Mouse (Mus musculus): Measurements from ENCODE around the gene Dpm2. TPM values are rescaled to one million over a fixed set of nuclear protein-coding genes. Genes with fewer than 3 reads are reported as not detected.

Gene Dpm2
- 10 to 100 TPM; 77.6 to 84.0 TPM for total RNA-seq (2021)
- long read RNA-seq, experiment 1, transcript Dpm2-201 (4 exons, 869 nt): major isoform, 28 of 63 reads
- long read RNA-seq, experiment 1, partial matches to known transcripts: 15 of 63 reads
- long read RNA-seq, experiment 1, other reads (novel, unspliced or antisense): 14 of 63 reads
- long read RNA-seq, experiment 2, transcript Dpm2-202 (3 exons, 655 nt): minor isoform, 8 of 66 reads
- long read RNA-seq, experiment 2, transcript Dpm2-201 (4 exons, 869 nt): major isoform, 33 of 66 reads
- long read RNA-seq, experiment 2, partial matches to known transcripts: 6 of 66 reads
- long read RNA-seq, experiment 2, other reads (novel, unspliced or antisense): 18 of 66 reads

- TF ChIP-seq CTCF (conservative IDR thresholded peaks at IDR 0.05): peak; percentile 55
- H3K4me3 ChIP-seq: peak within 1 kb of the TSS; percentile 92
- peak within 1 kb of the TSS; percentile 77 for H3K27ac ChIP-seq
- peak; percentile 91 to 94 for DNase-seq (ENCODE audit: low spot score in 2 of 2)
Measured at GRCm38 (mm10) chr2:32570698-32571494, at the start of gene Dpm2. Gene Dpm2, plus strand, starts transcription at chr2:32570858.

- no peak for DNase-seq (ENCODE audit: low spot score in 2 of 2)
- TF ChIP-seq CTCF (conservative IDR thresholded peaks at IDR 0.05): no peak
- no peak overlapping the region for H3K27ac ChIP-seq
- H3K4me3 ChIP-seq: no peak overlapping the region
Measured at GRCm38 (mm10) chr2:32524536-32525031, 46.1 kb upstream of the Dpm2 start.

GRCm38 (mm10) chr2:32525816-32526215 lies 44.8 kb upstream of the Dpm2 start:
- DNase-seq (ENCODE audit: low spot score in 2 of 2): no peak
- H3K4me3 ChIP-seq: no peak overlapping the region
- no peak for TF ChIP-seq CTCF (conservative IDR thresholded peaks at IDR 0.05)
- H3K27ac ChIP-seq: no peak overlapping the region

- DNase-seq (ENCODE audit: low spot score in 2 of 2): no peak
- no peak overlapping the region for H3K27ac ChIP-seq
- no peak overlapping the region for H3K4me3 ChIP-seq
- no peak for TF ChIP-seq CTCF (conservative IDR thresholded peaks at IDR 0.05)
Measured at GRCm38 (mm10) chr2:32527468-32527966, 43.1 kb upstream of the Dpm2 start.

- DNase-seq (ENCODE audit: low spot score in 2 of 2): no peak
- no peak overlapping the region for H3K27ac ChIP-seq
- no peak for TF ChIP-seq CTCF (conservative IDR thresholded peaks at IDR 0.05)
- H3K4me3 ChIP-seq: no peak overlapping the region
Measured at GRCm38 (mm10) chr2:32528326-32528725, 42.3 kb upstream of the Dpm2 start.

- no peak for TF ChIP-seq CTCF (conservative IDR thresholded peaks at IDR 0.05)
- H3K27ac ChIP-seq: no peak overlapping the region
- DNase-seq (ENCODE audit: low spot score in 2 of 2): no peak
- no peak overlapping the region for H3K4me3 ChIP-seq
Measured at GRCm38 (mm10) chr2:32530479-32530878, 40.2 kb upstream of the Dpm2 start.

DNA sequence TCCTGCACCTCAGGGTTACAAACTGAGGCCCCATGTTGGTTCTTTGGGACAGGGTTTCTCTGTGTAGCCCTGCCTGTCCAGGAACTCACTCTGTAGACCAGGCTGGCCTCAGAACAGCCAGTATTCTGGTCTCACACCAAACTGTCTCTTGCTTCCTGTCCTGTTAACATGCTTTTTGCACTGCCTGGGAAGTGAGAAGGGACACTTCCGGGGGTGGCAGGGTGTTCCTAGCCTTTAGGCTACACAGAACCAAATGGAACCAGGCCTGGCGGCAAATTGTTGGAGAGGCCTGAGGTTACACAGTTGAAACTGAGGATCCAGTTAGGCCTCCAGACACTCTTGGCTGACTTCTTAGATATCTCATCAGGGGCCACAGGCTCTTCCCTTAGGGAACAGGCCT lies 37.5 kb upstream of the Dpm2 start:
- no peak overlapping the region for H3K4me3 ChIP-seq
- DNase-seq (ENCODE audit: low spot score in 2 of 2): no peak
- TF ChIP-seq CTCF (conservative IDR thresholded peaks at IDR 0.05): no peak
- no peak overlapping the region for H3K27ac ChIP-seq

- Histone ChIP-seq H3K4me3 (peak overlapping the region; percentile 98), H3K27ac (peak overlapping the region; percentile 91)
- DNase-seq (ENCODE audit: low spot score in 2 of 2): no peak
- no peak for TF ChIP-seq CTCF (conservative IDR thresholded peaks at IDR 0.05)
Measured at GRCm38 (mm10) chr2:32534061-32534732, 36.5 kb upstream of the Dpm2 start.

DNA sequence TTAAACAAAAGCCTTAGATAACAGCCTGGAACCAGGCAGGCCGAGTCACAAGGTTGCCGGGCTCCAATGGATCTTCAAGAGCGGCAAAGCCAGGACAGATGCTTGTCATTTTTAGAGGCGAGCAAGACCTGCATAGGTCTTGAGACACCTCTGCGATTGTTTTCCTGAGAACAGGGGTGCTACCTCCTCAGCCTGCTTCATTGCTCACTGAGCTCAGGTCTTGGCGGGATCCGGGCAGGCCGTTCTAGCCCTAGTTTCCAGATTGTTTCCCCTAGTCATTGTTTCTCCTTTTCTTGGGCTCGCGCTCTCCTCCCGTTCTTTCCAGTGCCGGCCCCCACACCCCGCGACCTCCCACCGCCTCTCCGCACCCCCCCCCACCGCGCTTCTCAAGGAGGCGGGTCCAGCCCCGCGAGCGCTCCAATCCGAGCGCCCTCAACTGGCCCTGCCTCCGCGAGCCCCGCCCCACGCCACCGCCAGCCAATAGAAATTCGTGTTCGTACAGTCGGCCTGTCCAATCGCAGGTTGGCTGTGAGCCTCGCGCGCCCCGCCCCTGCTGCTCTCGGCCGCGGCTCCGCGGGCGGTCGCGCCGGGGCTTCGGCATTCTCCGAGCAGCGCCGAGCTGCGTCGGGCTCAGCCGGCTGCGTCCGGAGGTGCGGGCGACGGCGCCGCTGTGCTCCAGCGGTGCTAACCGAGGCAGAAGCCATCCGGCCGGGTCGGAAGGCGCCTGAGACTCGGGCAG lies 35.8 kb upstream of the Dpm2 start, which contains the start of gene Fam102a:
Fam102a (plus strand) TSS at position 600 of the 739 bp plus-strand sequence.
- DNase-seq (ENCODE audit: low spot score in 2 of 2): peak; percentile 99

GRCm38 (mm10) chr2:32535501-32535991 lies 35.1 kb upstream of the Dpm2 start:
- no peak for TF ChIP-seq CTCF (conservative IDR thresholded peaks at IDR 0.05)
- peak overlapping the region; percentile 93 for H3K27ac ChIP-seq
- DNase-seq (ENCODE audit: low spot score in 2 of 2): no peak
- H3K4me3 ChIP-seq: peak overlapping the region; percentile 98

More for the DNA sequence above, 35.8 kb upstream of the Dpm2 start, which contains the start of gene Fam102a:
- H3K4me3 ChIP-seq: peak within 1 kb of the TSS; percentile 98
- no peak for TF ChIP-seq CTCF (conservative IDR thresholded peaks at IDR 0.05)
- H3K27ac ChIP-seq: peak within 1 kb of the TSS; percentile 93

DNA sequence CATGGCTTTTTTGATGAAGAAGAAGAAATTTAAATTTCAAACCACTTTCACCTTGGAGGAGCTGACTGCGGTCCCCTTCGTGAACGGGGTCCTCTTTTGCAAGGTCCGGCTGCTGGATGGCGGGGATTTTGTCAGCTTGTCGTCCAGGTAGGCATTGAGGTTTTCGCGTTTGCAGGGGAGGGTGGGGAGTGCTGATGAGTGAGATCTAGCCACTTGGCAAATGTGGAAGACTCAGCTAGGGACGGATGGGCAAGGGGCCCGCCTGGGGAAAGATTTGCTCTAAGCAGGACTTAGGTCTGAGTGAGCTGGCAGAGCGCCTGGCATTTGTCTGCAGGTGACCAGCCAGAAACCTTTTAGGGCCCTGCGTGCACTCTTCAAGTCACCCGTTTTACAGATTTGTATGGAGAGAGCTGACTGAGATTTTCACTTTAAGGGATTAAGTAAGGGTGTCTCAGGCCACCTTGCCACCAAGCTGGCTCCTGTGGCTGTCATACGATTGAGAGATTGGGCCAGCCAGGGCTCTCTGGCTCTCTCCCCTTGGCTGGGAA lies 34.5 kb upstream of the Dpm2 start:
- no peak for TF ChIP-seq CTCF (conservative IDR thresholded peaks at IDR 0.05)
- Histone ChIP-seq H3K4me3 (peak overlapping the region; percentile 98), H3K27ac (peak overlapping the region; percentile 93)
- DNase-seq (ENCODE audit: low spot score in 2 of 2): no peak

Measured in layer of hippocampus, adult 2 months (tissue).